Mouse (Mus musculus) limb, embryonic 12.5 days (tissue): Measurements from ENCODE around the gene Pitpnm2. TPM values are rescaled to one million over a fixed set of nuclear protein-coding genes. Genes with fewer than 3 reads are reported as not detected.

Experiments used
- ATAC-seq: fragments of 200-750 bp; cut with Nextera tagmentation; 2 replicates; pipeline ENCODE4 v1.8.0; 2017; ENCODE audit warnings: low read depth, moderate TSS enrichment; ENCODE audit not compliant: insufficient number of reproducible peaks, insufficient read depth, low FRiP score, low TSS enrichment
- H3K27ac ChIP-seq: fragments of 300-500 bp; sonication (generic); 2 replicates; pipeline ENCODE4 v1.5.1; 2016; ENCODE audit warnings: mild to moderate bottlenecking, moderate library complexity
- H3K27me3 ChIP-seq: fragments of 300-500 bp; sonication (generic); 2 replicates; pipeline ENCODE4 v1.6.1; 2016; ENCODE audit warnings: mild to moderate bottlenecking, moderate library complexity
- H3K36me3 ChIP-seq: fragments of 300-500 bp; sonication (generic); 2 replicates; pipeline ENCODE4 v1.6.1; 2016; ENCODE audit warnings: mild to moderate bottlenecking, moderate library complexity
- H3K4me1 ChIP-seq: fragments of 300-500 bp; sonication (generic); replicated peaks from 2 replicates; pipeline ENCODE4 v1.6.1; 2016
- H3K4me2 ChIP-seq: fragments of 300-500 bp; sonication (generic); 2 replicates; pipeline ENCODE4 v1.6.1; 2016; ENCODE audit warnings: mild to moderate bottlenecking, moderate library complexity
- H3K4me3 ChIP-seq: fragments of 300-500 bp; sonication (generic); replicated peaks from 2 replicates; pipeline ENCODE4 v1.5.1; 2016; ENCODE audit warnings: mild to moderate bottlenecking
- H3K9ac ChIP-seq: fragments of 300-500 bp; sonication (generic); replicated peaks from 2 replicates; pipeline ENCODE4 v1.6.1; 2016; ENCODE audit warnings: mild to moderate bottlenecking, moderate library complexity
- H3K9me3 ChIP-seq: fragments of 300-500 bp; sonication (generic); 2 replicates; pipeline ENCODE4 v1.6.1; 2016; ENCODE audit warnings: mild to moderate bottlenecking, moderate library complexity
- WGBS: fragments of 180-500 bp; shearing (Covaris S2); methylation state at CpG from one replicate; pipeline ENCODE4 v1.1.7; 2016; 5-methylcytosine and 5-hydroxymethylcytosine counted together
- polyA plus RNA-seq: library from polyadenylated mRNA; unstranded; fragments of >200 nt; fragmentation: Nextera tagmentation; extraction: Ambion mirVana; gene quantifications from 2 replicates; pipeline ENCODE4 v1.2.1, GENCODE M21; 2016

The Pitpnm2 gene
- polyA plus RNA-seq, 1 experiment from 2014 or later = 3.1 TPM

- Histone ChIP-seq H3K27ac (no peak overlapping the region), H3K4me3 (no peak overlapping the region), H3K4me1 (peaks cover 28% of the 10 kb centered on the region), H3K27me3 (no peaks in the 10 kb centered on the region), H3K9me3 (no peaks in the 10 kb centered on the region), H3K9ac (no peak overlapping the region), H3K36me3 (no peaks in the 10 kb centered on the region), H3K4me2 (no peak overlapping the region)
- 85% methylated on average over 18 of the region's 18 CpGs for WGBS
- ATAC-seq = no peak
Observed at GRCm38 (mm10) chr5:124210281-124211016, 39.1 kb downstream of the Pitpnm2 start.

- Histone ChIP-seq H3K36me3 (no peaks in the 10 kb centered on the region), H3K4me3 (no peak overlapping the region), H3K4me1 (peaks cover 24% of the 10 kb centered on the region), H3K4me2 (no peak overlapping the region), H3K27ac (no peak overlapping the region), H3K9ac (no peak overlapping the region), H3K27me3 (no peaks in the 10 kb centered on the region), H3K9me3 (no peaks in the 10 kb centered on the region)
- no peak for ATAC-seq
- 60% methylated on average over 6 of the region's 6 CpGs for WGBS
Observed at GRCm38 (mm10) chr5:124209850-124210249, 39.7 kb downstream of the Pitpnm2 start.

DNA sequence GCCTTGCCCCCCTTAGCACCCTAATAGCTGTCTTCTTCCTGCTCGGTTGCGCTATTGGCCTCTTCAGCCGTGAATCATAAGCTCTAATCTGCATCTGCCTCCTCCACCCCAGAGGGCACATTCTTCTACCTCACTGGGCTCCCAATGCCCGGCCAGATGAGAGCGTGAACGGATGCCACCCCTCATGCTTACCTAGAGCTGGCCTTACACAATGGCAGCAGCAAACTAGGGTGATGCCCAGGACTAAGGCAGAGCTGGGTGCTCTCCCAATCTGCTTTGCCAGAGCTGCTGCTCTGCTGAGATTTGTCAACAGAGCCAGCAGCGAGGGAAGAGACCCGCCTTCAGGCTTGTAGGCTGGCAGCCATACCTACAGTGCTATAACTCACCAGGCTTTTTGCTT, 41.5 kb downstream of the Pitpnm2 start:
- WGBS = 68% methylated on average over 8 of the region's 8 CpGs
- no peak overlapping the region for H3K4me2 ChIP-seq
- no peaks in the 10 kb centered on the region for H3K9me3 ChIP-seq
- no peak for ATAC-seq
- no peak overlapping the region for H3K9ac ChIP-seq
- no peak overlapping the region for H3K4me3 ChIP-seq
- H3K4me1 ChIP-seq = peaks cover 21% of the 10 kb centered on the region
- no peak overlapping the region for H3K27ac ChIP-seq
- no peaks in the 10 kb centered on the region for H3K36me3 ChIP-seq
- no peaks in the 10 kb centered on the region for H3K27me3 ChIP-seq

DNA sequence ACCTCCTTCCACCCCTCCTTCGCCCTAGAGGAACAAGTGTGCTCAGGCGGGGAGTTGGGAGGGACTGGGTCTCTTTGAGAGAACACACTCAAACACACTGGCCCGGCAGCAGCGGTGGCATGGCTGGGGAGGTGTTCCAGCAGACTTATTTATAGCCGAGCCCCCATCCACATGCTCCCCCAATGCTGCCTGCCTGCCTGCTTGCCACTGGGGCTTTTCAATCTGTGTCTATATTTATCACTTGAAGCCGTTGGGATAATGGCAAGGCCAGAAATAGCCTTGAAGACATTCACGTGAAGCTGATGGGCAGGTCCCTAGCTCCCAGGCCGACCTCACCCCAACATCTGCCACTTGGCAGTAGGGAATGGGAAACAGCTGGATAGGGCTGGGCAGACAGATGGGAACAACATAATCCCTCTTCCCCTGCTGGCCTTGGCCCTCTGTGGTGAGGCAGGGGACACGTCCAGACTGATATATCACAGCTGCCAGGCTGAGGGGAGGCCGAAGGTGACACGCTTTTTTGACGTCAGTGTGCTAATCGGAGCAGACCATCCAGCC, 43.0 kb downstream of the Pitpnm2 start:
- Histone ChIP-seq H3K4me1 (peaks cover 24% of the 10 kb centered on the region), H3K27me3 (no peaks in the 10 kb centered on the region), H3K36me3 (no peaks in the 10 kb centered on the region), H3K4me3 (no peak overlapping the region), H3K9ac (no peak overlapping the region), H3K9me3 (no peaks in the 10 kb centered on the region), H3K4me2 (no peak overlapping the region), H3K27ac (peak overlapping the region; percentile 59)
- 27% methylated on average over 13 of the region's 13 CpGs for WGBS
- peak; percentile 76; the same call in 1 of the 2 replicates for ATAC-seq

GRCm38 (mm10) chr5:124205809-124206380, 43.7 kb downstream of the Pitpnm2 start:
- Histone ChIP-seq H3K9me3 (no peaks in the 10 kb centered on the region), H3K4me2 (no peak overlapping the region), H3K4me1 (peaks cover 24% of the 10 kb centered on the region), H3K27ac (0 out of 2 replicates have a peak overlapping the region, but pooled peaks have one; percentile 59), H3K9ac (no peak overlapping the region), H3K36me3 (no peaks in the 10 kb centered on the region), H3K4me3 (no peak overlapping the region), H3K27me3 (no peaks in the 10 kb centered on the region)
- no peak for ATAC-seq
- 46% methylated on average over 5 of the region's 5 CpGs for WGBS

DNA sequence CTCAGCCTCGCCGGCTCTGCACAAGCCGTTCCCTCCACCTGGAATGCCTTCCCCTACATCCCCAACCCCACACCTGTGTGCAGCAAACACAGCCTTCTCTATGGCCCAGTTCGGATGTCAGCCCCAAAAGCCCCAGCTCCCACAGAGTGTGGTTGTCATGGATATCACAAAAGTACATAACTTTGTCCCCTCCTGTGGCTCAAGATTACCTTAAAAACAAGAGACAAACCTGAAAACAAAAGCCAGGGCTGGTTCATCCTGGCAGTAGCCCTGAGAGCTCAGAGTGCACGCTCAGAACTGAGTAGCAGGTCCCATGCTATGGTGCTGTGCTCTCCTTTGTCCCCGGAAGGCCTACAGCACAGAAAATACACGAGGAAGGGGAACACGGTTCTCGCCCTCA, 44.3 kb downstream of the Pitpnm2 start:
- no peak overlapping the region for H3K4me3 ChIP-seq
- 84% methylated on average over 9 of the region's 9 CpGs for WGBS
- no peak overlapping the region for H3K4me2 ChIP-seq
- no peaks in the 10 kb centered on the region for H3K9me3 ChIP-seq
- ATAC-seq = no peak
- no peaks in the 10 kb centered on the region for H3K27me3 ChIP-seq
- H3K4me1 ChIP-seq = peaks cover 24% of the 10 kb centered on the region
- H3K36me3 ChIP-seq = no peaks in the 10 kb centered on the region
- no peak overlapping the region for H3K9ac ChIP-seq
- no peak overlapping the region for H3K27ac ChIP-seq

DNA sequence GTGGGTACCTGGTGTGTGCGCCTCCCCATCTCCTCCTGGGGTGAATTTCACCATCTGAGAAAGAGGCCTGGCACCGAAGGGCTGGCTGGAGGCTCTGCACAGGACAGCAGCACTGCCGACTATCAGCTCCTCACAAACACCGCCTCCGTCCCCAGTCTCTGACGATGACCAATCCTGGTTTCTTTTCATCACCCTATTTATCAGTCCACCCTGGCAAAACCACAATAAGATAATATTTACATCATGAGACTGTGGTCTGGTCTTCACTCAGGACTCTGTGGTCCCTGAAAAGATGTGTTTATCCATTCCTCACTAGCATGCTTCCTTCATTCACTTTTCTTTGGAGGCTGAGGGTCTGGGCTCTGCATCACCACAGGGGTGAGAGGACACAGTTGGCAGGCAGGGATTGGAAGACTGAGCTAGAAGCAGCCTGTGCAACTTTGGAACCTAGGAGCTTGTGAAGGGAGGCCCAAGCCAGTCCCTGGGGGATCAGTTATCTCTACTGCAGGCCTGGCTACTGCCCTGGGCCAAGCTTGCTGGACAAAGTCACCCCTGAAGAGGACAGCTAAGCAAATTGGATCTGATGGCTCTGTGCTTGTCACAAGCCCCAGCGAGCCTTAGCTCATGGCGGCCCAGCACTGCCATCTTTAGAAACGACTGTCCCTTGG, 45.3 kb downstream of the Pitpnm2 start:
- peaks cover 28% of the 10 kb centered on the region for H3K4me1 ChIP-seq
- 90% methylated on average over 9 of the region's 9 CpGs for WGBS
- no peaks in the 10 kb centered on the region for H3K9me3 ChIP-seq
- no peak overlapping the region for H3K4me3 ChIP-seq
- H3K9ac ChIP-seq = no peak overlapping the region
- H3K36me3 ChIP-seq = no peaks in the 10 kb centered on the region
- ATAC-seq = no peak
- H3K27ac ChIP-seq = no peak overlapping the region
- no peaks in the 10 kb centered on the region for H3K27me3 ChIP-seq
- no peak overlapping the region for H3K4me2 ChIP-seq

DNA sequence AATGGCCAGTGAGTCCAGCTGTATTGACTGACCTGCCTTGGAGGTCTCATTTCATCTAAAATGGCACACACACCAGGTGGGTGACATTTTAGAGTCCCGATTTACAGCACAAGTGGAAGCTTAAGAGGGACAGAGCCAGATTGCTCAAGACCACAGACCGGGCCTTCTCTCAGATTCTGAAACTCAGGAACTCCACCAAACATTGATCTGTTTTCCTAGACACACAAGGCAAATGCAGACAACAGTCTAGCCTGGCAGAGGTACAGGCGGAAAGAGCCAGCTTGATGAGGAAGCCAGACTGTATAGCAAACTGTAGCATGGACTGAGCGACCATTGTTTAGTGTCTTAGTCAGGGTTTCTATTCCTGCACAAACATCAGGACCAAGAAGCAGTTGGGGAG, 46.3 kb downstream of the Pitpnm2 start:
- ATAC-seq = no peak
- H3K9ac ChIP-seq = no peak overlapping the region
- H3K4me1 ChIP-seq = peaks cover 29% of the 10 kb centered on the region

DNA sequence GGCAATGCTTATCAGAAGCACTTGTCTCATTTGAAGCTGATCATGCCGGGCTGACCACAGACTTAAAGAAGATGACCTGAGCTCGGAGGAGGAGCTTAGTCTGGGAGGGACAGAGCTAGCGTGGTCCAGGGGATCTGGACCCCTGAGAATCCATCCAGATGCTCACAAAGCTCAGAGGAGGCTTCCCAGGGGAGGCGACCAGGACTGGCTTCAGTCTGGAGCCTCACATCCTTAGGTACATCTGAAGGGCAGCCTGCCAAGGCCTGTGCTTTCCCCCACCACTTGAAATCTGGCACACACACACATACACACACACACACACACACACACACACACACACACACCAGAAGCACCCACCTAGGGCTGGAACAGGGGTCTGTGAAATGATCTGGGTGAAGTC, 47.5 kb downstream of the Pitpnm2 start:
- H3K9ac ChIP-seq = no peak overlapping the region
- ATAC-seq = no peak
- 59% methylated on average over 4 of the region's 4 CpGs for WGBS
- H3K4me3 ChIP-seq = no peak overlapping the region
- H3K4me2 ChIP-seq = no peak overlapping the region
- no peaks in the 10 kb centered on the region for H3K9me3 ChIP-seq
- H3K4me1 ChIP-seq = peaks cover 25% of the 10 kb centered on the region
- no peaks in the 10 kb centered on the region for H3K27me3 ChIP-seq
- H3K27ac ChIP-seq = no peak overlapping the region
- H3K36me3 ChIP-seq = no peaks in the 10 kb centered on the region

More for the DNA sequence above, 46.3 kb downstream of the Pitpnm2 start:
- no peak overlapping the region for H3K27ac ChIP-seq
- WGBS = 85% methylated on average over 4 of the region's 4 CpGs
- H3K27me3 ChIP-seq = no peaks in the 10 kb centered on the region
- H3K4me2 ChIP-seq = no peak overlapping the region
- H3K36me3 ChIP-seq = no peaks in the 10 kb centered on the region
- no peaks in the 10 kb centered on the region for H3K9me3 ChIP-seq
- no peak overlapping the region for H3K4me3 ChIP-seq

DNA sequence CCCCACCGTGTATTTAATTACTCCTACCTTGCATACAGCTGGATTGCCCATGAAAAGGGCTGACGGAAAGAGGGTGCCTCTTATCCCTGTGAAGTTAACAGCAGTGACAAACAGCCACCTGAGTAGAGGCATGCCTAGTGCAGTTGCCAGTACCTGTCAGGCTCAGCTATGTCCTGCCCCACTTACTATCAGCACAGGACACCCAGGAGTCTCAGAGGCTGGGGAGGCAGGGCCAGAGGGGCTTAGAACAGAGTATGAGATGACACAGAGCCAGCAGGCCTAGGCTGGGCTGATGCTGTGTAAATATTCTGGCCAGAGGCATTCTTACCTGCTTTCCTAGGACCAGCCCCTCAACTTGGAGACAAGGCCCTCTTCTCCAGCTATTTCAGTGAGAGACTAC, 48.0 kb downstream of the Pitpnm2 start:
- no peak for ATAC-seq
- Histone ChIP-seq H3K9ac (no peak overlapping the region), H3K36me3 (no peaks in the 10 kb centered on the region), H3K4me3 (no peak overlapping the region), H3K9me3 (no peaks in the 10 kb centered on the region), H3K27ac (no peak overlapping the region), H3K27me3 (no peaks in the 10 kb centered on the region), H3K4me2 (no peak overlapping the region), H3K4me1 (peaks cover 20% of the 10 kb centered on the region)
- WGBS = 71% methylated on average over 2 of the region's 2 CpGs

GRCm38 (mm10) chr5:124200844-124201243, 48.7 kb downstream of the Pitpnm2 start:
- Histone ChIP-seq H3K27ac (no peak overlapping the region), H3K9ac (no peak overlapping the region), H3K4me1 (0 out of 2 replicates have a peak, but pooled peaks cover 14% of the 10 kb centered on the region), H3K4me2 (no peak overlapping the region), H3K4me3 (no peak overlapping the region), H3K27me3 (no peaks in the 10 kb centered on the region), H3K9me3 (no peaks in the 10 kb centered on the region), H3K36me3 (no peaks in the 10 kb centered on the region)
- no peak for ATAC-seq
- 67% methylated on average over 5 of the region's 5 CpGs for WGBS
